Mouse (Mus musculus) MEL (cell line): ENCODE data around the gene Polr3b. TPM values are rescaled to one million over a fixed set of nuclear protein-coding genes. Genes with fewer than 3 reads are reported as not detected.

ENCODE experiments used
- DNase-seq: peaks from one replicate; pipeline ENCODE4 v3.0.0; 2011; ENCODE audit warnings: low read depth, low spot score
- H3K27ac ChIP-seq: 2 replicates; pipeline ENCODE4 v1.5.1; 2012; ENCODE audit warnings: low read depth, mild to moderate bottlenecking, control low read depth, low read length, moderate library complexity; ENCODE audit not compliant: control insufficient read depth
- H3K27me3 ChIP-seq, 2 experiments: fragments of 150-350 bp in 1 of 2; sonication (generic) in 1 of 2; 2 replicates each; pipeline ENCODE4 v1.6.1; 2012; ENCODE audit warnings: low read length in 2 of 2, mild to moderate bottlenecking in 2 of 2, improper control_type of control experiment in 1 of 2, moderate library complexity in 1 of 2; ENCODE audit not compliant: insufficient read depth in 2 of 2, control insufficient read depth in 1 of 2
- H3K36me3 ChIP-seq, 2 experiments: 2 replicates each; pipeline ENCODE4 v1.6.1; 2012 to 2014; ENCODE audit warnings: low read length in 2 of 2, improper control_type of control experiment in 1 of 2, inconsistent platforms in 1 of 2, mild to moderate bottlenecking in 1 of 2; ENCODE audit not compliant: insufficient read depth in 2 of 2, control insufficient read depth in 1 of 2
- H3K4me1 ChIP-seq, 2 experiments: fragments of 150-350 bp in 1 of 2; sonication (generic) in 1 of 2; 2 replicates each; pipeline ENCODE4 v1.6.1; 2012; ENCODE audit warnings: low read length in 2 of 2, improper control_type of control experiment in 1 of 2, mild to moderate bottlenecking in 1 of 2; ENCODE audit not compliant: insufficient read depth in 2 of 2, control insufficient read depth in 1 of 2
- H3K4me3 ChIP-seq, 2 experiments: fragments of 150-350 bp in 1 of 2; sonication (generic) in 1 of 2; 2 replicates each; pipeline ENCODE4 v1.5.1; 2012; ENCODE audit warnings: low read depth in 2 of 2, low read length in 2 of 2, mild to moderate bottlenecking in 2 of 2, moderate library complexity in 2 of 2, control low read depth in 1 of 2, improper control_type of control experiment in 1 of 2; ENCODE audit not compliant: control insufficient read depth in 1 of 2, insufficient read depth in 1 of 2
- H3K79me2 ChIP-seq: 2 replicates; pipeline ENCODE4 v1.6.1; 2012; ENCODE audit warnings: mild to moderate bottlenecking, low read length, moderate library complexity; ENCODE audit not compliant: control insufficient read depth, poor library complexity, insufficient read depth
- H3K9ac ChIP-seq: 2 replicates; pipeline ENCODE4 v1.6.1; 2012; ENCODE audit warnings: low read depth, mild to moderate bottlenecking, control low read depth, low read length, moderate library complexity; ENCODE audit not compliant: control insufficient read depth, poor library complexity, severe bottlenecking
- H3K9me3 ChIP-seq: fragments of 150-350 bp; sonication (generic); replicated peaks from 2 replicates; pipeline ENCODE4 v1.6.1; 2012; ENCODE audit warnings: mild to moderate bottlenecking, low read length, improper control_type of control experiment, moderate library complexity; ENCODE audit not compliant: insufficient read depth
- BHLHE40 ChIP-seq: IDR thresholded peaks from 2 replicates; pipeline ENCODE4 v1.6.1; 2012; ENCODE audit warnings: low read depth, mild to moderate bottlenecking, inconsistent platforms, low read length, improper control_type of control experiment, borderline replicate concordance
- CHD1 ChIP-seq: IDR thresholded peaks from 2 replicates; pipeline ENCODE4 v1.6.1; 2012; ENCODE audit warnings: low read depth, mild to moderate bottlenecking, inconsistent platforms, low read length, improper control_type of control experiment
- CHD2 ChIP-seq: IDR thresholded peaks from 2 replicates; pipeline ENCODE4 v1.6.1; 2011; ENCODE audit warnings: low read length, improper control_type of control experiment
- CTCF ChIP-seq, 3 experiments: IDR thresholded peaks in 2 of 3; conservative IDR thresholded peaks in 1 of 3; 2 replicates each; pipeline ENCODE4 v1.5.1; 2011 to 2012; ENCODE audit warnings: low read length in 3 of 3, low read depth in 2 of 3, mild to moderate bottlenecking in 2 of 3, improper control_type of control experiment in 1 of 3, inconsistent platforms in 1 of 3, mixed read lengths in 1 of 3, moderate library complexity in 1 of 3; ENCODE audit not compliant: control insufficient read depth in 1 of 3, insufficient read depth in 1 of 3, poor library complexity in 1 of 3, severe bottlenecking in 1 of 3
- E2F4 ChIP-seq: IDR thresholded peaks from 2 replicates; pipeline ENCODE4 v1.6.1; 2011; ENCODE audit warnings: low read depth, low read length, improper control_type of control experiment, borderline replicate concordance
- ELF1 ChIP-seq: IDR thresholded peaks from 2 replicates; pipeline ENCODE4 v1.6.1; 2014; ENCODE audit warnings: low read depth, mild to moderate bottlenecking, inconsistent platforms, low read length, improper control_type of control experiment, moderate library complexity
- EP300 ChIP-seq, 2 experiments: IDR thresholded peaks; 2 replicates each; pipeline ENCODE4 v1.6.1; 2011; ENCODE audit warnings: improper control_type of control experiment in 2 of 2, low read length in 2 of 2, low read depth in 1 of 2, mild to moderate bottlenecking in 1 of 2
- ETS1 ChIP-seq: IDR thresholded peaks from 2 replicates; pipeline ENCODE4 v1.6.1; 2012; ENCODE audit warnings: low read depth, mild to moderate bottlenecking, inconsistent platforms, low read length, improper control_type of control experiment, moderate library complexity
- GABPA ChIP-seq: IDR thresholded peaks from 2 replicates; pipeline ENCODE4 v1.6.1; 2012; ENCODE audit warnings: low read depth, mild to moderate bottlenecking, inconsistent platforms, low read length, improper control_type of control experiment, moderate library complexity
- JUND ChIP-seq: IDR thresholded peaks from 2 replicates; pipeline ENCODE4 v1.6.1; 2011; ENCODE audit warnings: low read depth, mild to moderate bottlenecking, improper control_type of control experiment, low read length
- KAT2A ChIP-seq: conservative IDR thresholded peaks from 2 replicates; pipeline ENCODE4 v1.6.1; 2012; ENCODE audit warnings: low read depth, low read length, improper control_type of control experiment, inconsistent platforms
- MAFK ChIP-seq: IDR thresholded peaks from 2 replicates; pipeline ENCODE4 v1.6.1; 2011; ENCODE audit warnings: low read depth, mild to moderate bottlenecking, low read length, improper control_type of control experiment, borderline replicate concordance
- MAX ChIP-seq: IDR thresholded peaks from 2 replicates; pipeline ENCODE4 v1.6.1; 2011; ENCODE audit warnings: low read length, improper control_type of control experiment
- MAZ ChIP-seq: IDR thresholded peaks from 2 replicates; pipeline ENCODE4 v1.6.1; 2012; ENCODE audit warnings: low read depth, mild to moderate bottlenecking, inconsistent platforms, low read length, improper control_type of control experiment
- MEF2A ChIP-seq: IDR thresholded peaks from 2 replicates; pipeline ENCODE4 v1.6.1; 2014; ENCODE audit warnings: low read depth, mild to moderate bottlenecking, inconsistent platforms, low read length, improper control_type of control experiment; ENCODE audit not compliant: poor library complexity, insufficient replicate concordance, severe bottlenecking; ENCODE audit errors: extremely low read depth
- MXI1 ChIP-seq: IDR thresholded peaks from 2 replicates; pipeline ENCODE4 v1.6.1; 2011; ENCODE audit warnings: mild to moderate bottlenecking, low read depth, low read length, improper control_type of control experiment
- MYB ChIP-seq: IDR thresholded peaks from 2 replicates; pipeline ENCODE4 v1.6.1; 2011; ENCODE audit warnings: mild to moderate bottlenecking, low read depth, low read length, improper control_type of control experiment
- MYC ChIP-seq: IDR thresholded peaks from 2 replicates; pipeline ENCODE4 v1.6.1; 2011; ENCODE audit warnings: low read depth, mild to moderate bottlenecking, low read length, improper control_type of control experiment, moderate library complexity
- NELFE ChIP-seq: IDR thresholded peaks from 2 replicates; pipeline ENCODE4 v1.6.1; 2011; ENCODE audit warnings: low read depth, low read length, improper control_type of control experiment
- NRF1 ChIP-seq: IDR thresholded peaks from 2 replicates; pipeline ENCODE4 v1.6.1; 2014; ENCODE audit warnings: low read depth, mild to moderate bottlenecking, inconsistent platforms, low read length, improper control_type of control experiment, moderate library complexity; ENCODE audit not compliant: poor library complexity, insufficient read depth, severe bottlenecking
- POLR2A ChIP-seq, 2 experiments: IDR thresholded peaks; 2 replicates each; pipeline ENCODE4 v1.6.1; 2011 to 2012; ENCODE audit warnings: low read length in 2 of 2, mild to moderate bottlenecking in 2 of 2, control low read depth in 1 of 2, improper control_type of control experiment in 1 of 2, low read depth in 1 of 2, moderate library complexity in 1 of 2; ENCODE audit not compliant: control insufficient read depth in 1 of 2, insufficient read depth in 1 of 2, poor library complexity in 1 of 2
- POLR2AphosphoS2 ChIP-seq: IDR thresholded peaks from 2 replicates; pipeline ENCODE4 v1.6.1; 2011; ENCODE audit warnings: low read length, improper control_type of control experiment
- RAD21 ChIP-seq: IDR thresholded peaks from 2 replicates; pipeline ENCODE4 v1.6.1; 2011; ENCODE audit warnings: mild to moderate bottlenecking, low read depth, low read length, improper control_type of control experiment
- RCOR1 ChIP-seq: IDR thresholded peaks from 2 replicates; pipeline ENCODE4 v1.6.1; 2012; ENCODE audit warnings: low read depth, mild to moderate bottlenecking, inconsistent platforms, low read length, improper control_type of control experiment
- SIN3A ChIP-seq: IDR thresholded peaks from 2 replicates; pipeline ENCODE4 v1.6.1; 2012; ENCODE audit warnings: low read length, improper control_type of control experiment, inconsistent platforms
- SMC3 ChIP-seq: IDR thresholded peaks from 2 replicates; pipeline ENCODE4 v1.6.1; 2011; ENCODE audit warnings: low read depth, low read length, improper control_type of control experiment
- TAL1 ChIP-seq: IDR thresholded peaks from 2 replicates; pipeline ENCODE4 v1.6.1; 2012; ENCODE audit warnings: mild to moderate bottlenecking, inconsistent platforms, low read length, moderate library complexity, mixed read lengths
- TBP ChIP-seq: IDR thresholded peaks from 2 replicates; pipeline ENCODE4 v1.8.0; 2011; ENCODE audit warnings: low read depth, low read length, improper control_type of control experiment
- TCF12 ChIP-seq: IDR thresholded peaks from 2 replicates; pipeline ENCODE4 v1.6.1; 2014; ENCODE audit warnings: low read depth, mild to moderate bottlenecking, inconsistent platforms, low read length, improper control_type of control experiment, moderate library complexity
- USF2 ChIP-seq, 2 experiments: IDR thresholded peaks; 2 replicates each; pipeline ENCODE4 v1.6.1; 2011 to 2012; ENCODE audit warnings: improper control_type of control experiment in 2 of 2, low read length in 2 of 2, borderline replicate concordance in 1 of 2, inconsistent platforms in 1 of 2, low read depth in 1 of 2, mild to moderate bottlenecking in 1 of 2; ENCODE audit not compliant: insufficient read depth in 1 of 2
- ZC3H11A ChIP-seq: IDR thresholded peaks from 2 replicates; pipeline ENCODE4 v1.6.1; 2012; ENCODE audit warnings: low read depth, mild to moderate bottlenecking, inconsistent platforms, low read length, improper control_type of control experiment
- ZKSCAN1 ChIP-seq: IDR thresholded peaks from 2 replicates; pipeline ENCODE4 v1.6.1; 2012; ENCODE audit warnings: low read depth, mild to moderate bottlenecking, inconsistent platforms, low read length, improper control_type of control experiment, moderate library complexity
- ZMIZ1 ChIP-seq: IDR thresholded peaks from 2 replicates; pipeline ENCODE4 v1.6.1; 2012; ENCODE audit warnings: low read depth, mild to moderate bottlenecking, inconsistent platforms, low read length, improper control_type of control experiment, moderate library complexity
- ZNF384 ChIP-seq: IDR thresholded peaks from 2 replicates; pipeline ENCODE4 v1.6.1; 2012; ENCODE audit warnings: low read depth, mild to moderate bottlenecking, inconsistent platforms, low read length, improper control_type of control experiment
- polyA plus RNA-seq, 2 experiments: library from polyadenylated mRNA; stranded (reverse) in 1 of 2; unstranded in 1 of 2; fragments of >175 nt in 1 of 2; fragments of >200 nt in 1 of 2; gene quantifications; 2 replicates each; pipeline versions ENCODE4 v1.2.1 to v1.2.4; 2012; ENCODE audit warnings: low replicate concordance in 2 of 2, low read depth in 1 of 2; ENCODE audit not compliant: insufficient read length in 2 of 2, insufficient read depth in 1 of 2, missing spikeins in 1 of 2
- total RNA-seq: library from RNA; depleted of rRNA; stranded (reverse); fragments of 300-350 nt; gene quantifications from 2 replicates; pipeline ENCODE4 v1.2.3, GENCODE M21; 2012

Polr3b gene
- total and polyA plus RNA-seq, 3 experiments = 19.8 to 24.2 TPM; not detected in 1

DNA sequence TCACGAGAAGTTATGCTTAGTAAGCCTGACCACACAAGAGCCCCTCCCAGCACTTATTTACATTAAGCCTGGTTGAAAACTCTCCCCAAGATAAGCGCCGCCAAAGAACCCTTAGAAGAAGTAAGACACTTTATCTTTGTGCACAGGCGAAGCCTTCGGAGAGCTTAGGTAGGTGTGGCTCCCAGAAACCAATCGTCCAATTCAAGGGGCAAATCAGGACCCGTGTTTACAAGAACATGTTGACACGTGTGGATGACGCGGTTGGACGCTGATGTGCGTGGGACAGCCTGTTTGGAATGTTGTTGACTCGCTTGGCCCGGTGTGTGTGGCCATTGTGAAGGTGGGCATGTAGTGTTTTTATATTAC is 46.1 kb upstream of the Polr3b start (continued):
- TF ChIP-seq MAFK = peak; percentile 90
- TF ChIP-seq SMC3 = no peak
- peak; percentile 46; the same call in 1 of the 2 replicates for TF ChIP-seq MYB

DNA sequence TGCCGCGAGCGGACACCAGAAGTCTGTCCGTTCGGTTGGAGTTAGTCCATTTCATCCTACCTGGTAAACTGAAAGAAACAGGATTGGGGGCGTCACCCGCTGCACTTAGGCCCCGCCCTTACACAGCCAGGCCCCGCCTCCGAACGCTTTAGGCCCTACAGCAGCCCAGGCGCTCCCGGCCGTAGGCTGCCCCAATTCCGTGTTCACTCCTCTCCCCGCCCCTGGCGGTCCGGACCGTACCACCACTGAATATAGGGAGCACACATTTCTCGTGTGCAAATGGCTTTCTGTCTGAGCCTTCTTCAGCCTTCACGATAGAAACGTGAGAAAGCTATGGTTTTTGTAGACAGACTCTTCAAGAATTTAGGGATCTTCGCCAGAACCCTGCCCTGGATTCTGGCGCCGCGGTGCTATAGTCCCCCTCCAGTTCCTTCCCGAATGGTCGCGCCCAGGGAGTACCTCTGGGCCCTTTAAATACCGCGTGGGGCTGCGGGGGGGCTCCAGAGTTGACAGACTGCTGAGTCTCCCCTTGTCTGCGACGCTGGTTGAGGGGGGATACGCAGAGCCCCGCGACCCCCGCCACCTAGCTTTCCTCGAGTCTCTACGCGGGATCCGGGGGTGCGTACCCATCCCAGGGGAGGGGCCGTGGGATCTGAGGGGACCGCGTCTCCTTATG is 45.6 kb upstream of the Polr3b start, which contains the start of gene Tcp11l2:
Gene Tcp11l2 (plus strand): TSS at position 232 of the 676 bp plus-strand sequence.
- Histone ChIP-seq H3K4me1 (peaks cover 15 to 32% of the 10 kb centered on the region in 2 experiments), H3K79me2 (no peaks in the 10 kb centered on the region; the same call in 1 of the 2 replicates), H3K36me3 (peaks cover 0 to 37% of the 10 kb centered on the region in 2 experiments; a peak in 2 of 4 replicates), H3K9ac (peak within 1 kb of the TSS; percentile 72), H3K27ac (peak within 1 kb of the TSS; percentile 87), H3K27me3 (no peaks in the 10 kb centered on the region), H3K9me3 (no peaks in the 10 kb centered on the region), H3K4me3 (peak within 1 kb of the TSS; percentile 79 to 88)
- DNase-seq = peak; percentile 95
- TF ChIP-seq EP300 (IDR thresholded peaks at IDR 0.05; ENCODE audit: low read depth in 1 of 2, low read length in 2 of 2) (no peak), ZNF384 (no peak), NRF1 (no peak), MAZ (no peak; the same call in none of the 2 replicates), RAD21 (no peak), CHD1 (peak; percentile 100), MEF2A (no peak), ZKSCAN1 (no peak), USF2 (IDR thresholded peaks at IDR 0.05; ENCODE audit: borderline replicate concordance in 1 of 2, insufficient read depth in 1 of 2, low read depth in 1 of 2, low read length in 2 of 2) (no peak), GABPA (no peak), MXI1 (peak; percentile 86), ZC3H11A (no peak), TAL1 (no peak), BHLHE40 (no peak), ELF1 (peak; percentile 56), E2F4 (no peak), POLR2AphosphoS2 (no peak), MYB (no peak), CTCF (IDR thresholded peaks at IDR 0.05 in 2 of 3, conservative IDR thresholded peaks at IDR 0.05 in 1 of 3; ENCODE audit: control insufficient read depth in 1 of 3, insufficient read depth in 1 of 3, low read depth in 2 of 3, low read length in 3 of 3, poor library complexity in 1 of 3, severe bottlenecking in 1 of 3) (no peak), SIN3A (peak; percentile 32), TBP (peak; percentile 80), RCOR1 (no peak), SMC3 (no peak), CHD2 (no peak), NELFE (no peak), KAT2A (no peak), ZMIZ1 (no peak), JUND (no peak), MYC (0 out of 2 replicates have a peak, but pooled peaks have one; percentile 15), TCF12 (no peak), POLR2A (IDR thresholded peaks at IDR 0.05; ENCODE audit: control insufficient read depth in 1 of 2, insufficient read depth in 1 of 2, low read depth in 1 of 2, low read length in 2 of 2, poor library complexity in 1 of 2) (peak in 1 of 2 experiments; percentile 39; a peak in 1 of 4 replicates), MAX (no peak; the same call in 1 of the 2 replicates), ETS1 (peak; percentile 35; the same call in 1 of the 2 replicates)
